Mouse (Mus musculus) limb, embryonic 13.5 days (tissue): ENCODE measurements at regions not wholly inside any gene's neighbourhood (a gene's known extent, or its start where the extent isn't known, plus 50 kb on each side); places are given as distances from the start of the nearest gene placed in this dataset.

Experiments
- ATAC-seq: fragments of 200-750 bp; cut with Nextera tagmentation; 2 replicates; pipeline ENCODE4 v1.8.0; 2017; ENCODE audit warnings: low read depth, moderate number of reproducible peaks, moderate TSS enrichment; ENCODE audit not compliant: low FRiP score
- H3K27ac ChIP-seq: fragments of 300-500 bp; sonication (generic); 2 replicates; pipeline ENCODE4 v1.5.1; 2015; ENCODE audit warnings: inconsistent platforms, mild to moderate bottlenecking, moderate library complexity
- H3K27me3 ChIP-seq: fragments of 300-500 bp; sonication (generic); 2 replicates; pipeline ENCODE4 v1.6.1; 2015; ENCODE audit warnings: mild to moderate bottlenecking, inconsistent platforms
- H3K36me3 ChIP-seq: fragments of 300-500 bp; sonication (generic); 2 replicates; pipeline ENCODE4 v1.6.1; 2015; ENCODE audit warnings: inconsistent platforms, mild to moderate bottlenecking, moderate library complexity
- H3K4me1 ChIP-seq: fragments of 300-500 bp; sonication (generic); 2 replicates; pipeline ENCODE4 v1.6.1; 2015; ENCODE audit warnings: inconsistent platforms
- H3K4me2 ChIP-seq: fragments of 300-500 bp; sonication (generic); replicated peaks from 2 replicates; pipeline ENCODE4 v1.6.1; 2015; ENCODE audit warnings: inconsistent platforms, mild to moderate bottlenecking, moderate library complexity
- H3K4me3 ChIP-seq: fragments of 300-500 bp; sonication (generic); 2 replicates; pipeline ENCODE4 v1.5.1; 2015; ENCODE audit warnings: moderate library complexity, mild to moderate bottlenecking, inconsistent platforms
- H3K9ac ChIP-seq: fragments of 300-500 bp; sonication (generic); 2 replicates; pipeline ENCODE4 v1.6.1; 2015; ENCODE audit warnings: mild to moderate bottlenecking, inconsistent platforms
- H3K9me3 ChIP-seq: fragments of 300-500 bp; sonication (generic); 2 replicates; pipeline ENCODE4 v1.6.1; 2016; ENCODE audit warnings: inconsistent platforms
- WGBS: fragments of 180-500 bp; shearing (Covaris S2); methylation state at CpG from one replicate; pipeline ENCODE4 v1.1.7; 2015; 5-methylcytosine and 5-hydroxymethylcytosine counted together

DNA sequence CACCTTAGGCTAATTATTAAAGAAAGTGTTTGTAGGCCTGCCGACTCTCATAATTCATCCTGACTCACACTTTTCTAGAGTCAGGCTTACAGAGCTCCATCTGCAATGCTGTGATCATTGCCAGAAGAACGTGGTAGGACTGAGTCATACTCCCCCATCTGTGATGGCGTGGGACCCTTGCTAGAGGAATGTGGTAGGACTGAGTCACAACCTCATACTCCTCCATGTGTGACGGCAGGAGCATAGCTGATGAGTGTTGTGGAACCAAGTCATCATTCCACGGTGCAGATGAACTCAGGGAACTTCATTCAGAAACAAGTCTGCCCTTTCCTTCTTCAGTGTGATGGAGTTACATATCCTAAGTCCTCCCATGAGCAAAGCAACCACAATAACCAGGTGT is 193.4 kb upstream of the Nrp1 start:
- Histone ChIP-seq H3K4me3 (no peak overlapping the region), H3K9me3 (no peaks in the 10 kb centered on the region), H3K27ac (no peak overlapping the region), H3K27me3 (no peaks in the 10 kb centered on the region), H3K36me3 (no peaks in the 10 kb centered on the region), H3K4me1 (peaks cover 3% of the 10 kb centered on the region; the same call in 1 of the 2 replicates), H3K4me2 (no peak overlapping the region), H3K9ac (no peak overlapping the region)
- WGBS: 87% methylated on average over 5 of the region's 5 CpGs
- ATAC-seq: no peak

DNA sequence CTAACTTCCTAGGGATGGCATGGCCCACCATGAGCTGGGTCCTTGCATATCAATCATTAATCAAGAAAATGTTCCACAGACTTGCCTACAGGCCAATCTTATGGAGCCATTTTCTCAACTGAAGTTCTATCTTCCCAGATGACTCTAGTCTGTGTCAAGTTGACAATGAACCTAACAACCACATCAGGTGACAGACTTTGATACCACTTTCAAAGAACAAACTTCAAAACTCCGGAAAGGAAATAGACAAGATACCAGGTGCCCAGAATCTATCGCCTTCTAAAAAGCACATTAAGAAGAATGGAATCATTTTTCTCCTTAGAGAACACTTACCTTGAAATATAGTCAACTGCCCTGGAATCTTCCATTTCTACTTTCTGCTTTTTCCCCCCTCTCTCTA is 192.8 kb upstream of the Nrp1 start:
- Histone ChIP-seq H3K36me3 (no peaks in the 10 kb centered on the region), H3K4me3 (no peak overlapping the region), H3K9ac (no peak overlapping the region), H3K27me3 (no peaks in the 10 kb centered on the region), H3K27ac (no peak overlapping the region), H3K4me2 (no peak overlapping the region), H3K9me3 (no peaks in the 10 kb centered on the region), H3K4me1 (peaks cover 3% of the 10 kb centered on the region; the same call in 1 of the 2 replicates)
- no peak for ATAC-seq
- 97% methylated on average over 2 of the region's 2 CpGs for WGBS

DNA sequence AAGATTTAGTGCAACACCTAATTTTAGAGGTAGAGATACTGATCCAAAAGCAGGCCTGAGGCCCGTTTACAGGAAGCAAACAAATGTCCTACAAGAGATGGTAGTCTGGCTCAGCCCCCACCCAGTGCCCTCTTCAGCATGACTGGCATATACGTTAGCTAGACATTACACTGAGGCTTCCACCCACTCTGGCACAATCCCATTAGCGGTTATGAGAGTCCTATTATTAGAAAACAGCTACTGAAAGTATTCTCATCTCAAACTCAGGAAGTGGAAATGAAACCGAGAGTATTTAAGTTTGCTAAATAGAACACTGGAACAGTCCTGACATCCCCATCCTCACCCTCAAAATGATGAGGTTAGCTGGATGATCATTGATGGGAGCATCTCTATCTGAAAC is 192.3 kb upstream of the Nrp1 start:
- Histone ChIP-seq H3K4me1 (peaks cover 3% of the 10 kb centered on the region; the same call in 1 of the 2 replicates), H3K9me3 (no peaks in the 10 kb centered on the region), H3K4me2 (no peak overlapping the region), H3K27me3 (no peaks in the 10 kb centered on the region), H3K36me3 (no peaks in the 10 kb centered on the region), H3K4me3 (no peak overlapping the region), H3K9ac (no peak overlapping the region), H3K27ac (no peak overlapping the region)
- WGBS: 79% methylated on average over 4 of the region's 4 CpGs
- ATAC-seq: no peak

- Histone ChIP-seq H3K36me3 (no peaks in the 10 kb centered on the region), H3K4me3 (no peak overlapping the region), H3K27me3 (no peaks in the 10 kb centered on the region), H3K4me2 (no peak overlapping the region), H3K9me3 (no peaks in the 10 kb centered on the region), H3K27ac (no peak overlapping the region), H3K4me1 (peaks cover 3% of the 10 kb centered on the region; the same call in 1 of the 2 replicates), H3K9ac (no peak overlapping the region)
- ATAC-seq: no peak
- WGBS: 80% methylated on average over 3 of the region's 3 CpGs
These were observed 189.6 kb upstream of the Nrp1 start for GRCm38 (mm10) chr8:128168819-128169218.

DNA sequence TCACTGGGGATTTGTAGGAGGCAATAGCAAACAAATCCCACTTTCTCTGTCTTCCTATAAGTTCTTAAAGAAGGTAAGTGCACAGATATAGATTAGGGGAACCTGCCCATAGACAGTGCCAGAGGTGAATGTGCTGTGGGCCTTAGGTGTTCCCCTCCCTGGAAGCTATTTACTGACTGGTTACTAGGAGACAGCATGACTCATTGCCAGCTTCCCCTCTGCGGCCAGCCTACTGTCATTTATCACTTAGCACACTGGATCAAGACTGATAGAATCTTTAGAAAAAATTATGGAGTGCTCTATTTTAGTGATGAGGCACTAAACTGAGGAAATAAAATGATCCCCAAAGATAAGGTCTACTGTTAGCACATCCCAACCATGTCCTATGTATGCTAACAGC is 187.3 kb upstream of the Nrp1 start:
- 43% methylated on average over 1 of the region's 1 CpGs for WGBS
- Histone ChIP-seq H3K4me3 (no peak overlapping the region), H3K27me3 (no peaks in the 10 kb centered on the region), H3K27ac (no peak overlapping the region), H3K4me1 (peaks cover 3% of the 10 kb centered on the region; the same call in 1 of the 2 replicates), H3K9me3 (no peaks in the 10 kb centered on the region), H3K9ac (no peak overlapping the region), H3K4me2 (no peak overlapping the region), H3K36me3 (no peaks in the 10 kb centered on the region)
- ATAC-seq: no peak

GRCm38 (mm10) chr8:128180214-128180613 is 178.2 kb upstream of the Nrp1 start:
- H3K9ac ChIP-seq: no peak overlapping the region
- no peak overlapping the region for H3K27ac ChIP-seq
- ATAC-seq: no peak
- 37% methylated on average over 5 of the region's 5 CpGs for WGBS
- H3K4me3 ChIP-seq: no peak overlapping the region
- no peak overlapping the region for H3K4me2 ChIP-seq
- no peaks in the 10 kb centered on the region for H3K36me3 ChIP-seq
- H3K27me3 ChIP-seq: peaks cover 4% of the 10 kb centered on the region; the same call in 1 of the 2 replicates
- H3K4me1 ChIP-seq: 0 out of 2 replicates have a peak, but pooled peaks cover 7% of the 10 kb centered on the region
- no peaks in the 10 kb centered on the region for H3K9me3 ChIP-seq

DNA sequence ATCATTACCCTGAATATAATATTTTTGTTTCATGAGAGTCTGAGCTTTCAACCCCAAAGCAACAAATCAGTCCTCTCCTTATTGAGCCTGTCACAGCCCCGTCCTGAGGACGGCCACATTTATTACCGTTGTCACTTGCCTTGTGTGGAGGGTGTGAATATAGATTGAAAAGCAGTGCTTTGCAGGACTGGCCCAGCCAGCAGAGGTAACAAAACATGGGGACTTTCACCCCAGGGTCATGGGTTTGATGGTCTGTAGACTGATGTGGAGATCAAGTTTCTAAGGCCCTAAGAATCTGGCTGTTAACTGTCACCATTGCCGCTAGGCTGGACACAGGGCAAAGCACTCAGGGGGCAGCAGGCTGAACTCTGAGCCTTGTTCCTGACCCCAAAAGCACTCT is 175.3 kb upstream of the Nrp1 start:
- Histone ChIP-seq H3K36me3 (no peaks in the 10 kb centered on the region), H3K4me2 (no peak overlapping the region), H3K9me3 (no peaks in the 10 kb centered on the region), H3K27me3 (peaks cover 4% of the 10 kb centered on the region; the same call in 1 of the 2 replicates), H3K4me3 (no peak overlapping the region), H3K4me1 (0 out of 2 replicates have a peak, but pooled peaks cover 7% of the 10 kb centered on the region), H3K9ac (no peak overlapping the region), H3K27ac (no peak overlapping the region)
- WGBS: 13% methylated on average over 4 of the region's 4 CpGs
- no peak for ATAC-seq

DNA sequence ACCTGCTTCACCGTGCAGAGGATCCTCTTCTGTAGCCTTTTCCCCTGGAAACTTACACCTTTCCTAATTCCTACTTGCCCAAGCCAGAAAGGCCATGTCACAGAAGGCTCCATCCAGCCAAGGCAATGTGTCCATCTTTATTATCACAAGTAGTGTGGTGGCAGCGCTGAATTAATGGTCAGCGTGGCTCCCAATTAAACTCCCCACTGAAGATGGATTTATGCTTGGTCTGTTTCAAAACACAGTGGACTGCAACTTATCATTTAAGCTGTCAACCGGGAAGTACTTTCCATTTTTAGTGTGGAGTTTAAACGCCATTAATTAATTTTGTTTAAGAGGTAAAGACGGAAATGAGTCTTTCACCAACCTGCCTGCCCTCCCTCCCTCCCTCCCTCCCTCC is 170.1 kb upstream of the Nrp1 start:
- no peak overlapping the region for H3K4me3 ChIP-seq
- no peaks in the 10 kb centered on the region for H3K36me3 ChIP-seq
- no peak overlapping the region for H3K4me2 ChIP-seq
- H3K27ac ChIP-seq: no peak overlapping the region
- no peak overlapping the region for H3K9ac ChIP-seq
- no peak for ATAC-seq
- no peaks in the 10 kb centered on the region for H3K9me3 ChIP-seq
- no peaks in the 10 kb centered on the region for H3K27me3 ChIP-seq
- H3K4me1 ChIP-seq: no peaks in the 10 kb centered on the region
- WGBS: 42% methylated on average over 6 of the region's 6 CpGs

DNA sequence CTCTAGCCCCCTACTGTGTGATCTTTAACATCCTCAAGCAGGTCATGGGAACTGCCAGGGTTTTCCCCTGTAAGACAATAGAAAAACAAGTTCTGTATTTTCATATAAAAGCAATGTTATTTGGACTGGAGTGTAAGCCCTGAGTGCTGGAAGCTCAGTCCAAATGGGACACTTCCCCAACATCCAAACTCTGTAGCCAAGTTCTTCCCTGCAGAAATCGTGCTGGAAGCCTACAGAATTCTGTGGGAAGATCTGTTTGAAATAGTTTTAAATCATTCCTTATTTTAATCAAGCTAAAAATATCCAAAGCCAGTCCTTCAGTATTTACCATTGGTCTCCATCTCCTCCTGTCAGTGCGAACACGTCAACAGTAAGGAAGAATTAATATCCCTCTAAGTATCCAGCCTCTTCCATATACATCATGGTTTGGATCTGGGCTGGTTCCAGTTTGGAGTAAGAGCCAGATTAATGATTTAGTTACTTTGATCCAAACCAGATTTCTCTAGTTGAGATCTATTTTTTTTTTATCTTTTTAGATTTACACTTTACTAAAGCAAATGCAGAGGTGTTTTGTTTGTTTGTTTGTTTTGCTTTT is 165.0 kb upstream of the Nrp1 start:
- H3K9me3 ChIP-seq: no peaks in the 10 kb centered on the region
- H3K4me1 ChIP-seq: no peaks in the 10 kb centered on the region
- no peak overlapping the region for H3K4me3 ChIP-seq
- H3K4me2 ChIP-seq: no peak overlapping the region
- no peak overlapping the region for H3K27ac ChIP-seq
- H3K27me3 ChIP-seq: no peaks in the 10 kb centered on the region
- no peak for ATAC-seq
- WGBS: 75% methylated on average over 3 of the region's 3 CpGs
- no peak overlapping the region for H3K9ac ChIP-seq
- no peaks in the 10 kb centered on the region for H3K36me3 ChIP-seq

- WGBS: 81% methylated on average over 1 of the region's 1 CpGs
These were observed 157.6 kb upstream of the Nrp1 start for GRCm38 (mm10) chr8:128200815-128201214.

DNA sequence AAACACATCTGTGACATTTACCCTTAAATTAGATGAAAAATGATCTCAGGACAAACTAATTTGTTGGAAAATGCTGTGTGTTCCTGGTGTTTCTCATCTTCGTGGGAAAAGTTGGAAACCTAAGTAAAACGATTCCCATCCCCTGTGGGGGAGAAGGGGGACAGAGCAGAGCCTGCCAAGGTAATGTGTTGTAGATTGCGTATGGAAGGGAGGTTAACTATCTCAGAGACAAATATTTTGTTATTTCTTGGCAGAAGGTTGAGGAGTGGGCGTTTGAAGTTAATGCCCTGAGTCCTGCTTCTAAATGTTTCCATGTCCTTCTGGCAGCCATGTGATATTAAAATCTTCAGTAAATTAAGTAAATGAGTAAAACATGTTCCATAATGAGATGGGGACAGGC is 156.8 kb upstream of the Nrp1 start:
- Histone ChIP-seq H3K4me3 (no peak overlapping the region), H3K27ac (no peak overlapping the region), H3K27me3 (no peaks in the 10 kb centered on the region), H3K9me3 (no peaks in the 10 kb centered on the region), H3K4me2 (no peak overlapping the region), H3K4me1 (no peaks in the 10 kb centered on the region), H3K36me3 (no peaks in the 10 kb centered on the region), H3K9ac (no peak overlapping the region)
- ATAC-seq: no peak
- 40% methylated on average over 4 of the region's 4 CpGs for WGBS

More at GRCm38 (mm10) chr8:128200815-128201214, 157.6 kb upstream of the Nrp1 start:
- no peak overlapping the region for H3K9ac ChIP-seq
- H3K4me3 ChIP-seq: no peak overlapping the region
- no peak overlapping the region for H3K4me2 ChIP-seq
- H3K27ac ChIP-seq: no peak overlapping the region
- H3K9me3 ChIP-seq: no peaks in the 10 kb centered on the region
- H3K4me1 ChIP-seq: no peaks in the 10 kb centered on the region
- no peaks in the 10 kb centered on the region for H3K36me3 ChIP-seq
- no peaks in the 10 kb centered on the region for H3K27me3 ChIP-seq
- ATAC-seq: no peak

DNA sequence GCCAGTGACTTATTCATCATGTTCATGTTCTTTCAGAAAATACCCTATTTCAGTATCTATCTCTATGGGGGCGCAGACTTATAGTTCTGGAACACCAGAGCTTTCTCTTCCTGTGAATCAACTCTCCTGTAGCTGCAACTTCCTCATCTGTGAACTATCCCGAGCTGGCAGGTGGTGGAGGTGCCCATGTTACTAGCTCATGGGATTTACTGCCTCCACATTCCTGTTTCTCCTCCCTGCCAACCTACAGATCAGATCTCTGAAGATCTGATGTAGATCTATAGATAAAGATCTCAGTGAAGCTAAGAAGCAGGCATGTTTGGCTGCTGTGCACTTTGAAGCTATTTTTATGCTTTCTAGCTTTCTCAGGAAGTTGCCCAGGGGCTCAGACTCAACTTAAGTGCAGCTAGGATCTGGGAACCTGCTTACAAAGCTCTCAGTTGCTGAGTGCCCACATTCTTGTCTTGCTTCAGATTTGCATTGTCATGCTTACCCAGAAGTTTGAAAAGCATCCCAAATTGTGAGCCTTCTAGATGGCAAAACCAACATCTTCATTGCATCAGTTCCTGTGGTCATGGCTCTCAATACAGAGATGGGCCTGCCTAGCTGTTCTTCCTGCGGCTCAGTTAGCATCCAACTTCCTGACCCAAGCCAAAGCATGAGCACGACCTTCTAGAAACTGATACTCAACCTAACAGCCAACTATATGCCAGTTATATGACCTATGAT is 156.1 kb upstream of the Nrp1 start:
- no peaks in the 10 kb centered on the region for H3K27me3 ChIP-seq
- no peak overlapping the region for H3K9ac ChIP-seq
- ATAC-seq: no peak
- WGBS: 72% methylated on average over 4 of the region's 4 CpGs
- no peak overlapping the region for H3K27ac ChIP-seq
- H3K4me3 ChIP-seq: no peak overlapping the region
- H3K9me3 ChIP-seq: no peaks in the 10 kb centered on the region
- H3K4me1 ChIP-seq: no peaks in the 10 kb centered on the region
- H3K36me3 ChIP-seq: no peaks in the 10 kb centered on the region
- no peak overlapping the region for H3K4me2 ChIP-seq

- ATAC-seq: no peak
- 80% methylated on average over 3 of the region's 3 CpGs for WGBS
- H3K4me1 ChIP-seq: no peaks in the 10 kb centered on the region
These were observed 153.6 kb upstream of the Nrp1 start for GRCm38 (mm10) chr8:128204803-128205202.

More at GRCm38 (mm10) chr8:128204803-128205202, 153.6 kb upstream of the Nrp1 start:
- Histone ChIP-seq H3K4me2 (no peak overlapping the region), H3K4me3 (no peak overlapping the region), H3K27ac (no peak overlapping the region), H3K27me3 (no peaks in the 10 kb centered on the region), H3K9me3 (no peaks in the 10 kb centered on the region), H3K36me3 (no peaks in the 10 kb centered on the region), H3K9ac (no peak overlapping the region)
